Mouse (Mus musculus): ENCODE measurements at regions not wholly inside any gene's neighbourhood (a gene's known extent, or its start where the extent isn't known, plus 50 kb on each side); places are given as distances from the start of the nearest gene placed in this dataset.
"Not testable (repeated sequence)": the region's sequence is repeated elsewhere in the genome, so short reads cannot be mapped to it uniquely, and the experiment has no call there.

GRCm38 (mm10) chr6:67954570-67954969 is 419.0 kb upstream of the Tacstd2 start:
- H3K9me3 ChIP-seq (ENCODE audit: control insufficient read depth, low read length); H3K4me3 ChIP-seq (ENCODE audit: low read depth, low read length); H3K4me2 ChIP-seq; H3K27me3 ChIP-seq (replicated peaks; ENCODE audit: control insufficient read depth, insufficient read depth, low read length); H3K4me1 ChIP-seq (replicated peaks; ENCODE audit: control insufficient read depth, insufficient read depth, low read length); H3K27ac ChIP-seq (ENCODE audit: low read depth, low read length); H3K9ac ChIP-seq (ENCODE audit: low read depth, low read length); DNase-seq (ENCODE audit: low spot score); ATAC-seq (replicated peaks; ENCODE audit: low FRiP score); H3K36me3 ChIP-seq (ENCODE audit: control insufficient read depth, insufficient read depth, low read length): not testable (repeated sequence)

- WGBS: 27% methylated on average over 8 of the region's 8 CpGs
- not testable (repeated sequence) for H3K27me3 ChIP-seq (replicated peaks; ENCODE audit: control insufficient read depth, insufficient read depth, low read length)
Observed at GRCm38 (mm10) chr6:67931499-67931898, 395.9 kb upstream of the Tacstd2 start.

GRCm38 (mm10) chr6:67922537-67922936 is 386.9 kb upstream of the Tacstd2 start:
- H3K4me2 ChIP-seq: no peak overlapping the region
- H3K27ac ChIP-seq (ENCODE audit: low read depth, low read length): no peak overlapping the region
- no peaks in the 10 kb centered on the region for H3K4me1 ChIP-seq (replicated peaks; ENCODE audit: control insufficient read depth, insufficient read depth, low read length)
- no peak overlapping the region for H3K4me3 ChIP-seq (ENCODE audit: low read depth, low read length)
- H3K9me3 ChIP-seq (ENCODE audit: control insufficient read depth, low read length): no peaks in the 10 kb centered on the region
- DNase-seq (ENCODE audit: low spot score) (no peak), ATAC-seq (replicated peaks; ENCODE audit: low FRiP score) (no peak)
- H3K36me3 ChIP-seq (ENCODE audit: control insufficient read depth, insufficient read depth, low read length): no peaks in the 10 kb centered on the region
- no peak overlapping the region for H3K9ac ChIP-seq (ENCODE audit: low read depth, low read length)
- no peaks in the 10 kb centered on the region for H3K27me3 ChIP-seq (replicated peaks; ENCODE audit: control insufficient read depth, insufficient read depth, low read length)

More at GRCm38 (mm10) chr6:67931499-67931898, 395.9 kb upstream of the Tacstd2 start:
- ATAC-seq (replicated peaks; ENCODE audit: low FRiP score); H3K36me3 ChIP-seq (ENCODE audit: control insufficient read depth, insufficient read depth, low read length); H3K4me3 ChIP-seq (ENCODE audit: low read depth, low read length); DNase-seq (ENCODE audit: low spot score); H3K9me3 ChIP-seq (ENCODE audit: control insufficient read depth, low read length); H3K4me1 ChIP-seq (replicated peaks; ENCODE audit: control insufficient read depth, insufficient read depth, low read length); H3K27ac ChIP-seq (ENCODE audit: low read depth, low read length); H3K4me2 ChIP-seq; H3K9ac ChIP-seq (ENCODE audit: low read depth, low read length): not testable (repeated sequence)

GRCm38 (mm10) chr6:67913903-67914302 is 378.3 kb upstream of the Tacstd2 start:
- Histone ChIP-seq H3K27ac (ENCODE audit: low read depth, low read length) (no peak overlapping the region), H3K9me3 (ENCODE audit: control insufficient read depth, low read length) (no peaks in the 10 kb centered on the region), H3K4me1 (replicated peaks; ENCODE audit: control insufficient read depth, insufficient read depth, low read length) (no peaks in the 10 kb centered on the region), H3K9ac (ENCODE audit: low read depth, low read length) (no peak overlapping the region), H3K27me3 (replicated peaks; ENCODE audit: control insufficient read depth, insufficient read depth, low read length) (no peaks in the 10 kb centered on the region), H3K4me3 (ENCODE audit: low read depth, low read length) (no peak overlapping the region), H3K36me3 (ENCODE audit: control insufficient read depth, insufficient read depth, low read length) (no peaks in the 10 kb centered on the region), H3K4me2 (no peak overlapping the region)
- ATAC-seq (replicated peaks; ENCODE audit: low FRiP score): no peak
- 47% methylated on average over 2 of the region's 2 CpGs for WGBS
- DNase-seq (ENCODE audit: low spot score): no peak

GRCm38 (mm10) chr6:67913309-67913708 is 377.7 kb upstream of the Tacstd2 start:
- 78% methylated on average over 3 of the region's 3 CpGs for WGBS
- no peaks in the 10 kb centered on the region for H3K36me3 ChIP-seq (ENCODE audit: control insufficient read depth, insufficient read depth, low read length)
- no peak overlapping the region for H3K4me3 ChIP-seq (ENCODE audit: low read depth, low read length)
- H3K9me3 ChIP-seq (ENCODE audit: control insufficient read depth, low read length): no peaks in the 10 kb centered on the region
- H3K4me2 ChIP-seq: no peak overlapping the region
- H3K9ac ChIP-seq (ENCODE audit: low read depth, low read length): no peak overlapping the region
- no peak overlapping the region for H3K27ac ChIP-seq (ENCODE audit: low read depth, low read length)
- no peaks in the 10 kb centered on the region for H3K27me3 ChIP-seq (replicated peaks; ENCODE audit: control insufficient read depth, insufficient read depth, low read length)
- DNase-seq (ENCODE audit: low spot score) (no peak), ATAC-seq (replicated peaks; ENCODE audit: low FRiP score) (no peak)
- no peaks in the 10 kb centered on the region for H3K4me1 ChIP-seq (replicated peaks; ENCODE audit: control insufficient read depth, insufficient read depth, low read length)

GRCm38 (mm10) chr6:67896495-67896894 is 360.9 kb upstream of the Tacstd2 start:
- no peak overlapping the region for H3K4me2 ChIP-seq
- H3K27me3 ChIP-seq (replicated peaks; ENCODE audit: control insufficient read depth, insufficient read depth, low read length): no peaks in the 10 kb centered on the region
- no peaks in the 10 kb centered on the region for H3K9me3 ChIP-seq (ENCODE audit: control insufficient read depth, low read length)
- ATAC-seq (replicated peaks; ENCODE audit: low FRiP score): no peak
- no peak overlapping the region for H3K4me3 ChIP-seq (ENCODE audit: low read depth, low read length)
- DNase-seq (ENCODE audit: low spot score): no peak
- WGBS: 71% methylated on average over 3 of the region's 3 CpGs
- no peaks in the 10 kb centered on the region for H3K36me3 ChIP-seq (ENCODE audit: control insufficient read depth, insufficient read depth, low read length)
- no peak overlapping the region for H3K27ac ChIP-seq (ENCODE audit: low read depth, low read length)
- no peak overlapping the region for H3K9ac ChIP-seq (ENCODE audit: low read depth, low read length)
- no peaks in the 10 kb centered on the region for H3K4me1 ChIP-seq (replicated peaks; ENCODE audit: control insufficient read depth, insufficient read depth, low read length)

- H3K9me3 ChIP-seq (ENCODE audit: control insufficient read depth, low read length): no peaks in the 10 kb centered on the region
- no peaks in the 10 kb centered on the region for H3K4me1 ChIP-seq (replicated peaks; ENCODE audit: control insufficient read depth, insufficient read depth, low read length)
- H3K27me3 ChIP-seq (replicated peaks; ENCODE audit: control insufficient read depth, insufficient read depth, low read length): no peaks in the 10 kb centered on the region
- no peak overlapping the region for H3K27ac ChIP-seq (ENCODE audit: low read depth, low read length)
- DNase-seq (ENCODE audit: low spot score) (no peak), ATAC-seq (replicated peaks; ENCODE audit: low FRiP score) (no peak)
- no peaks in the 10 kb centered on the region for H3K36me3 ChIP-seq (ENCODE audit: control insufficient read depth, insufficient read depth, low read length)
- H3K9ac ChIP-seq (ENCODE audit: low read depth, low read length): no peak overlapping the region
- H3K4me3 ChIP-seq (ENCODE audit: low read depth, low read length): no peak overlapping the region
- no peak overlapping the region for H3K4me2 ChIP-seq
- WGBS: 79% methylated on average over 2 of the region's 2 CpGs
Observed at GRCm38 (mm10) chr6:67895858-67896257, 360.3 kb upstream of the Tacstd2 start.

- Histone ChIP-seq H3K36me3 (ENCODE audit: control insufficient read depth, insufficient read depth, low read length) (no peaks in the 10 kb centered on the region), H3K4me1 (replicated peaks; ENCODE audit: control insufficient read depth, insufficient read depth, low read length) (no peaks in the 10 kb centered on the region), H3K4me3 (ENCODE audit: low read depth, low read length) (no peak overlapping the region), H3K9ac (ENCODE audit: low read depth, low read length) (no peak overlapping the region), H3K27ac (ENCODE audit: low read depth, low read length) (no peak overlapping the region), H3K27me3 (replicated peaks; ENCODE audit: control insufficient read depth, insufficient read depth, low read length) (no peaks in the 10 kb centered on the region), H3K9me3 (ENCODE audit: control insufficient read depth, low read length) (no peaks in the 10 kb centered on the region), H3K4me2 (no peak overlapping the region)
- ATAC-seq (replicated peaks; ENCODE audit: low FRiP score) (no peak), DNase-seq (ENCODE audit: low spot score) (no peak)
- 68% methylated on average over 2 of the region's 2 CpGs for WGBS
Observed at GRCm38 (mm10) chr6:67887586-67887985, 352.0 kb upstream of the Tacstd2 start.

GRCm38 (mm10) chr6:67884893-67885292 is 349.3 kb upstream of the Tacstd2 start:
- Histone ChIP-seq H3K27ac (ENCODE audit: low read depth, low read length) (no peak overlapping the region), H3K36me3 (ENCODE audit: control insufficient read depth, insufficient read depth, low read length) (no peaks in the 10 kb centered on the region)

More at GRCm38 (mm10) chr6:67884893-67885292, 349.3 kb upstream of the Tacstd2 start:
- H3K4me2 ChIP-seq: no peak overlapping the region
- WGBS: 75% methylated on average over 5 of the region's 5 CpGs
- H3K4me3 ChIP-seq (ENCODE audit: low read depth, low read length): no peak overlapping the region
- no peaks in the 10 kb centered on the region for H3K27me3 ChIP-seq (replicated peaks; ENCODE audit: control insufficient read depth, insufficient read depth, low read length)
- no peak for ATAC-seq (replicated peaks; ENCODE audit: low FRiP score)
- no peaks in the 10 kb centered on the region for H3K4me1 ChIP-seq (replicated peaks; ENCODE audit: control insufficient read depth, insufficient read depth, low read length)
- no peaks in the 10 kb centered on the region for H3K9me3 ChIP-seq (ENCODE audit: control insufficient read depth, low read length)
- DNase-seq (ENCODE audit: low spot score): no peak
- H3K9ac ChIP-seq (ENCODE audit: low read depth, low read length): no peak overlapping the region

All from liver, embryonic 11.5 days (tissue).